Mouse (Mus musculus) B cell, adult (primary cell): ENCODE results near the gene Actr1a. TPM values are rescaled to one million over a fixed set of nuclear protein-coding genes. Genes with fewer than 3 reads are reported as not detected.

Source experiments
- total RNA-seq: library from RNA; stranded (reverse); gene quantifications from 4 replicates; pipeline ENCODE4 v1.2.4, GENCODE M21; 2023; ENCODE audit not compliant: inconsistent age

The Actr1a gene
- 90.2 to 98.4 TPM (median 95.7 TPM) in 4 replicates for total RNA-seq

DNA sequence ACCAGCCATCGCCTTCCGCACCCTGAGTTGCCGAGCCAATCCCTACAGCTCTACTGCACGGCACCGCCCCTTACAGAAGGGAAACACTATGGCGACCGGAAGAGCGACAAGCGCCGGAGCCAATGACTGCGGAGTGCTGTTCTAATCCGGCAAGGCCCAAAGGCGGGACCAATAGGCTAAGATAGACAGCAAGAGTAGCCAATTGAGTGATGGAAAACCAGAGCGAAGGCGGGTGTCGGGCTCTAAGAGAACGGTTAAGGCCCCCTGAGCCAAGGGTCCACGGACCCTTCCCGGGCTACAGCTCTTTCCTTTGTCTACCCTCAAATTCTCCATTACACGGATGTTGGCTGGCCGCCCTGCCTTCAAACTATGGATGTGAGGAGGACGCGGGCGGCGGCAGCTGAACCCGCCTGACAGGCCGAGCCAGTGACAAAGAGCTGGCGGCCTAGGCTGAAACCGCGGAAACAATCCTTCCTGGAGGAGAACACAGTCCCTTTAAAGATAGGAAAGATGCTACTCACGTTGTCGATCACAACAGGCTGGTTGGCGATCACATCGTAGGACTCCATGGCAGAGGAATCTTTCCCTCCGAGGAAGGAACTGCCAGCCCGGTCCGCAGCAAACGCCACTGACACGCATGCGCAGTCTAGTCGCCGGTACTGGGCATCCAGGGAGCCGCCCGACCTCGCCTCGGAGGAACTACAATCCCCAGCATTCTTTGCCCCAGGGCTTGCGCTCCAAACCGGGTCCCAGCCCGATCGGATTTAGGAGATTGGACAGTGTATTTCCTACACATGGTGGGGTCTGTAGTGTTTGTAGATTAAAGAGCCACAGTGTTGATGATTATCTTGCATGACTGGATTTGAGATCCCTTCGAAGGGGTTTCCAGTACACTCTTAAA is at the start of gene Actr1a:
Actr1a (minus strand) TSS at position 640 of the 901 bp plus-strand sequence.

DNA sequence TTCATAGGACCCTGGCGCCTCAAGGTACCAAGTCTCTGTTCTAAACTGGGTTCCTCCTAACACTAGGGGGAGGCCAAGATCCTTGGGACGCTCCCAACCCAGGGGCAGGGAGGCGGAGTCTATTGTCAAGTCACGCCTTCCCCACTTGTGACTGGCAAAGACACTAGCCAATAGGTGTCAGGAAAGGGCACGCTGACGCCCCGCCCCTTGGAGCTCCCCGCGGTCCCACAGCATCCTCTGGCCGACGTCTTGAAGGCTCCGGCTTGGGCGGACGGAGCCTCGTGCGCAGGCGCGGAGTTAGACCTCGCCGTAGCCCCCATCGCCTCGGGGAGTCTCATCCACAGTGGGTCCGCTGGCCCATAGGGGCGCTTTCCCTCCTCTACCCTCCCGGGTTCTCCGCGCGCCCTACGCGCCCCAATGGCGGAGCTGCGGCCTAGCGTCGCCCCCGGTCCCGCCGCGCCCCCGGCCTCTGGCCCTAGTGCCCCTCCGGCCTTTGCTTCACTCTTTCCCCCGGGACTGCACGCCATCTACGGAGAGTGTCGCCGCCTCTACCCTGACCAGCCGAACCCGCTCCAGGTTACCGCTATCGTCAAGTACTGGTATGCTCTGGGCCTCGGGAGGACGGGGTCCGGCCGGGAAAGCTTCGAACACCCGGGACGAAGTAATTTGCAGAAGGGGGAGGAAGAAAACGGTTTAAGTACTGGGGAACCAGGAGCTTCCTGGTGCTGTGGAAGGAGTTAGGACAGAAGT is 1.3 kb upstream of the Actr1a start, which contains the start of gene Sufu:
Sufu (plus strand) TSS at position 211 of the 750 bp plus-strand sequence.

DNA sequence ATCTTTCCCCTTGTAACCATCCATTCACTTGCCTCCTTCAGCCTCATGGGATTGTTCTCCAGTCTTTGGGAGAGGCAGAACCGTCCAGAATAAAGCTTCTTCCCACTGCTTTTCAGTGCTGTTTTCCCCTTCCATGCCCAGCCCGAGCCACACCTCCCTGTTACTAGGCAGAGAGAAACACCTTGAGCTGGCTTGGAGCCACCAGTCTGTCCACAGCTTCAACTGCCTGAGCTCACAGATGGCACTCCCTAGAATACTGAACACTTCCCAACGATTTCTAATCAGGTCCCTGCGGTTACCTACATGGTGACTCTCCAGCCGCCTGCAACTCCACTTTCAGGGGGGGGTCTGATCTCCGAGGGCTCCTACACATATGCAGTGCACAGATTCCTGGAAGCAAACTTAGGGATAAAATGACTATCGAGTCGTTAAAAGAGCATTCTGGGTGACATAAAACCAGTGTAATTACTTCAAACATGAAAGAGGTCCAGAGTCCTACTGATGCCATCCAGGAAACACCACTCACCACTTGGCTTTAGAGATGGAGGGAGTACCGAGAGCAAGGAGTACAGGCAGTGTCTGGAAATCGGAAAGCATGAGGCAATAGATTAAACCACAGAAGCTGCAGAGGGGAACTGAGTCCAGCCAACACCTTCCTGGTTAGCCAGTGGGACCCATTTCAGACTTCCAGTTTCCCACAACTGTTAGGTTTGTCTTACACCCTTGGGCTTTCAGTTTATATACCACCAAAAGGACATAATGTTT is 45.2 kb downstream of the Actr1a start, which contains the start of gene 2310034G01Rik:
2310034G01Rik (minus strand) TSS at position 135 of the 765 bp plus-strand sequence.

DNA sequence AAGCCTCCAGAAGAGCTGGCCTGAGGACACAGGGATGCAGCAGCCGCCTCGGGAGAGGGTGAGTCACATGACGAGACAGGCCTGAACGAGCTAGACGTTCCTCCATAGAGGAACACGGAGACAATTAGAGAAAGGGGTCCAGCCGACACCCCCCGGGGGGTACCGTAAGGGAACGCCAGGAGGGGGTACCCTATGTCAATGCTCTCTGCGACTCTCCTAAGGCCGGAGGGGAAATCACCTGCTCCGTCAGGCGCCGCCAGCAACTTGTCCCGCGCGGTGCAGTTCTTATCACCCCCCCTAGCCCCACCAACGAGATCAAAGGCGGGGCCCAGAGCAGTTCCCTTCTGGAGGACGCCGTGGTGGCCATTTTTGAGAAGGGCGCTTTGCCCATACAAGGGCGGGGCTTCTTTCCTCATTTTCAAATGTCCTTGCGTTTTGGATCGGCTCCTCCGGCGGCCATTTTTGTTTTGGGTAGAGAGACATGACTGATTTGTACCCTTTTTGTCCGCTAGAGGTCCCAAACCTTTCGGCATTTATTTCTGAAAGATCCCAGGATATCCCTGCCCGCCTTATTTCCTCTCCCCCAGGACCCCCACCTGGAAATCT is 57.1 kb downstream of the Actr1a start, which contains the start of gene Cuedc2:
Cuedc2 (minus strand) TSS at position 372 of the 606 bp plus-strand sequence.

DNA sequence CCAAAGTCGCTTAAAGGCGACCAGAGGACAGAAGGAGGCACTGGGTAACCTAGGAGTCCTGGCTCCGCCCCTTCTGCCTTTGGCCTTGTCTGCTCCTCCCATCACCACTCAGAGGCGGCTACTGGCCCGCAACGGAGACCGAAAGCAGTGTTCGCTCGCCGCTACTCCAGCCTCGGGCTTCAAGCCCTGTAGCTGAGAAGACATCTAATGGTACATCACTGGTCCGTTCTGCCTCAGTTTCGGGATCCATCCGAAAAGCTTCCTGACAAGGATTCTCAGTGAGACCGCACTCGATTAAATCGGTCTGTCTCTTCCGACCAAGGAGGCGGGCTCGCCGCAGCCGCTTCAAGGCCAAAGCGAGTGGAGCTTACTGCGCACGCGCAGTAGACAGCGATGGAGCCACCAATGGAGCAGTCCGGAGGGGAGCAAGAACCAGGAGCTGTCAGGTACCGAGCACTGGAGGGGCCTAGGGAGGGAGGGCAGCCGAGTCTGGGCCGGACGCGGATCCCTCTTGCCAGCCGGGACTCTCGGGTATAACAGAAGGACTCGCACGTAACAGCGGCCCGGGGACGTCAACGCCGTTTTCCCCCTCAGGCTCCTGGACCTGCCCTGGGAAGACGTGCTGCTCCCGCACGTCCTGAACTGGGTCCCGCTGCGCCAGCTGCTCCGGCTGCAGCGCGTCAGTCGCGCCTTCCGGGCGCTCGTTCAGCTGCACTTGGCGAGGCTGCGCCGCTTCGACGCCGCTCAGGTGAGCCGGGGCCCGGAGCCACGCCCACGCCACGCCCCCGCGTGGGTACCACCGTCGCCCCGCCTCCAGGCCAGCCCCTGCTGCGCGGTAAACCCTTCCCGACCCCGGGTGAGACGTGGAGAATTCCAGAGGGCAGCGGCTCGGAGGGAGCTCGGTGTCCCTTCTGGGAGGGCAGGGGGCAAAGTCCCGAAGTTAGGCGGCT is 67.2 kb downstream of the Actr1a start, which contains the start of gene Fbxl15:
Fbxl15 (plus strand) TSS at position 104 of the 950 bp plus-strand sequence.

Other genes with a start within 250 kb of the Actr1a start
- not detected in 4 replicates for gene Pitx3, start 247.4 kb downstream of the Actr1a start, total RNA-seq
- gene Gbf1, start 243.2 kb downstream of the Actr1a start, total RNA-seq = 114 to 128 TPM (median 121 TPM) in 4 replicates
- 232 to 244 TPM (median 239 TPM) in 4 replicates for gene Nfkb2, start 91.4 kb downstream of the Actr1a start, total RNA-seq
- 0.38 to 2.4 TPM (median 1.3 TPM) in 4 replicates for gene Psd, start 68.6 kb downstream of the Actr1a start, total RNA-seq
- gene Fbxl15, start 67.6 kb downstream of the Actr1a start, total RNA-seq = 4.8 to 6.3 TPM (median 5.6 TPM) in 4 replicates
- 61.9 to 71.2 TPM (median 66.9 TPM) in 4 replicates for gene Cuedc2, start 57.0 kb downstream of the Actr1a start, total RNA-seq
- 0.57 to 0.80 TPM (median 0.61 TPM) in 3 of 4 replicates, not detected in the other for gene Mfsd13a, start 54.6 kb downstream of the Actr1a start, total RNA-seq
- not detected in 4 replicates for gene 2310034G01Rik, start 45.4 kb downstream of the Actr1a start, total RNA-seq
- gene Sufu, start 1.1 kb upstream of the Actr1a start, total RNA-seq = 39.9 to 46.2 TPM (median 44.2 TPM) in 4 replicates
- 61.7 to 73.8 TPM (median 71.9 TPM) in 4 replicates for gene Trim8, start 106.0 kb upstream of the Actr1a start, total RNA-seq
- gene Arl3, start 177.4 kb upstream of the Actr1a start, total RNA-seq = 9.0 to 17.3 TPM (median 13.5 TPM) in 4 replicates
- gene Sfxn2, start 177.6 kb upstream of the Actr1a start, total RNA-seq = 10.3 to 15.9 TPM (median 14.5 TPM) in 4 replicates
- 56.6 to 66.2 TPM (median 61.5 TPM) in 4 replicates for gene Wbp1l, start 203.3 kb upstream of the Actr1a start, total RNA-seq